Mouse (Mus musculus) midbrain, embryonic 15.5 days (tissue): Measurements from ENCODE around the gene Fnip2. TPM values are rescaled to one million over a fixed set of nuclear protein-coding genes. Genes with fewer than 3 reads are reported as not detected.

ENCODE experiments used
- ATAC-seq: fragments of 200-750 bp; cut with Nextera tagmentation; replicated peaks from 2 replicates; pipeline ENCODE4 v1.8.0; 2017; ENCODE audit warnings: moderate TSS enrichment
- H3K27ac ChIP-seq: fragments of 300-500 bp; sonication (generic); 2 replicates; pipeline ENCODE4 v1.5.1; 2015; ENCODE audit warnings: mild to moderate bottlenecking, inconsistent platforms
- H3K27me3 ChIP-seq: fragments of 300-500 bp; sonication (generic); replicated peaks from 2 replicates; pipeline ENCODE4 v1.6.1; 2015; ENCODE audit warnings: inconsistent platforms
- H3K36me3 ChIP-seq: fragments of 300-500 bp; sonication (generic); replicated peaks from 2 replicates; pipeline ENCODE4 v1.6.1; 2015; ENCODE audit warnings: inconsistent platforms
- H3K4me1 ChIP-seq: fragments of 300-500 bp; sonication (generic); 2 replicates; pipeline ENCODE4 v1.6.1; 2015; ENCODE audit warnings: inconsistent platforms
- H3K4me2 ChIP-seq: fragments of 300-500 bp; sonication (generic); 2 replicates; pipeline ENCODE4 v1.6.1; 2015; ENCODE audit warnings: inconsistent platforms, mild to moderate bottlenecking, moderate library complexity
- H3K4me3 ChIP-seq: fragments of 300-500 bp; sonication (generic); 2 replicates; pipeline ENCODE4 v1.5.1; 2015; ENCODE audit warnings: mild to moderate bottlenecking, inconsistent platforms
- H3K9ac ChIP-seq: fragments of 300-500 bp; sonication (generic); 2 replicates; pipeline ENCODE4 v1.6.1; 2015; ENCODE audit warnings: mild to moderate bottlenecking, inconsistent platforms
- H3K9me3 ChIP-seq: fragments of 300-500 bp; sonication (generic); 2 replicates; pipeline ENCODE4 v1.6.1; 2016; ENCODE audit warnings: inconsistent platforms
- WGBS: fragments of 180-500 bp; shearing (Covaris S2); methylation state at CpG from one replicate; pipeline ENCODE4 v1.1.7; 2015; ENCODE audit warnings: mixed read lengths; 5-methylcytosine and 5-hydroxymethylcytosine counted together
- polyA plus RNA-seq: library from polyadenylated mRNA; unstranded; fragments of >200 nt; fragmentation: Nextera tagmentation; extraction: Ambion mirVana; gene quantifications from 2 replicates; pipeline ENCODE4 v1.2.1, GENCODE M21; 2015

The Fnip2 gene
- polyA plus RNA-seq, 1 experiment from 2014 or later = 10.0 TPM

GRCm38 (mm10) chr3:79517884-79518591, 49.6 kb downstream of the Fnip2 start:
- Histone ChIP-seq H3K36me3 (no peaks in the 10 kb centered on the region), H3K4me3 (no peak overlapping the region), H3K4me1 (peaks cover 24% of the 10 kb centered on the region), H3K4me2 (no peak overlapping the region), H3K27ac (peak overlapping the region; percentile 60), H3K9ac (no peak overlapping the region), H3K27me3 (no peaks in the 10 kb centered on the region), H3K9me3 (no peaks in the 10 kb centered on the region)
- peak; percentile 70 for ATAC-seq
- WGBS = 51% methylated on average over 17 of the region's 17 CpGs

GRCm38 (mm10) chr3:79516958-79517357, 50.6 kb downstream of the Fnip2 start:
- H3K4me1 ChIP-seq = peaks cover 24% of the 10 kb centered on the region
- no peak overlapping the region for H3K4me3 ChIP-seq
- no peaks in the 10 kb centered on the region for H3K36me3 ChIP-seq
- H3K27ac ChIP-seq = no peak overlapping the region
- no peaks in the 10 kb centered on the region for H3K9me3 ChIP-seq
- no peak for ATAC-seq
- whole genome bisulfite sequencing = 91% methylated on average over 4 of the region's 4 CpGs
- H3K9ac ChIP-seq = no peak overlapping the region
- no peaks in the 10 kb centered on the region for H3K27me3 ChIP-seq
- no peak overlapping the region for H3K4me2 ChIP-seq

GRCm38 (mm10) chr3:79516099-79516920, 51.3 kb downstream of the Fnip2 start:
- WGBS = 60% methylated on average over 14 of the region's 14 CpGs
- H3K4me1 ChIP-seq = peaks cover 24% of the 10 kb centered on the region
- no peak overlapping the region for H3K27ac ChIP-seq
- H3K27me3 ChIP-seq = no peaks in the 10 kb centered on the region
- no peak overlapping the region for H3K9ac ChIP-seq
- ATAC-seq = no peak
- no peaks in the 10 kb centered on the region for H3K9me3 ChIP-seq
- H3K4me2 ChIP-seq = no peak overlapping the region; the same call in 1 of the 2 replicates
- H3K4me3 ChIP-seq = no peak overlapping the region
- no peaks in the 10 kb centered on the region for H3K36me3 ChIP-seq

GRCm38 (mm10) chr3:79514304-79514703, 53.3 kb downstream of the Fnip2 start:
- no peaks in the 10 kb centered on the region for H3K27me3 ChIP-seq
- ATAC-seq = no peak
- no peak overlapping the region for H3K4me2 ChIP-seq
- no peaks in the 10 kb centered on the region for H3K9me3 ChIP-seq
- no peak overlapping the region for H3K9ac ChIP-seq
- H3K27ac ChIP-seq = no peak overlapping the region
- H3K4me1 ChIP-seq = peaks cover 17% of the 10 kb centered on the region
- no peak overlapping the region for H3K4me3 ChIP-seq
- H3K36me3 ChIP-seq = no peaks in the 10 kb centered on the region
- WGBS = 95% methylated on average over 2 of the region's 2 CpGs

GRCm38 (mm10) chr3:79501166-79501728, 66.3 kb downstream of the Fnip2 start:
- Histone ChIP-seq H3K36me3 (no peaks in the 10 kb centered on the region), H3K4me1 (no peaks in the 10 kb centered on the region), H3K9me3 (no peaks in the 10 kb centered on the region), H3K4me3 (no peak overlapping the region), H3K27ac (no peak overlapping the region), H3K9ac (no peak overlapping the region), H3K4me2 (no peak overlapping the region), H3K27me3 (no peaks in the 10 kb centered on the region)
- WGBS = 60% methylated on average over 2 of the region's 2 CpGs
- ATAC-seq = no peak

- no peaks in the 10 kb centered on the region for H3K9me3 ChIP-seq
- H3K27me3 ChIP-seq = no peaks in the 10 kb centered on the region
- H3K36me3 ChIP-seq = 0 out of 2 replicates have a peak, but pooled peaks cover 3% of the 10 kb centered on the region
- H3K9ac ChIP-seq = no peak overlapping the region
- WGBS = 32% methylated on average over 10 of the region's 10 CpGs
- no peak overlapping the region for H3K27ac ChIP-seq
- no peaks in the 10 kb centered on the region for H3K4me1 ChIP-seq
- H3K4me2 ChIP-seq = no peak overlapping the region
- no peak overlapping the region for H3K4me3 ChIP-seq
- ATAC-seq = no peak
Observed at GRCm38 (mm10) chr3:79500279-79500678, 67.3 kb downstream of the Fnip2 start.

GRCm38 (mm10) chr3:79496668-79497067, 70.9 kb downstream of the Fnip2 start:
- no peak overlapping the region for H3K9ac ChIP-seq
- 0 out of 2 replicates have a peak, but pooled peaks have one; percentile 14 for ATAC-seq
- H3K4me1 ChIP-seq = no peaks in the 10 kb centered on the region
- H3K4me2 ChIP-seq = no peak overlapping the region
- no peaks in the 10 kb centered on the region for H3K27me3 ChIP-seq
- H3K36me3 ChIP-seq = 0 out of 2 replicates have a peak, but pooled peaks cover 3% of the 10 kb centered on the region
- 82% methylated on average over 6 of the region's 6 CpGs for WGBS
- H3K9me3 ChIP-seq = no peaks in the 10 kb centered on the region
- no peak overlapping the region for H3K27ac ChIP-seq
- H3K4me3 ChIP-seq = no peak overlapping the region

GRCm38 (mm10) chr3:79495151-79495550, 72.4 kb downstream of the Fnip2 start:
- Histone ChIP-seq H3K4me1 (no peaks in the 10 kb centered on the region), H3K4me3 (no peak overlapping the region), H3K36me3 (0 out of 2 replicates have a peak, but pooled peaks cover 3% of the 10 kb centered on the region), H3K4me2 (no peak overlapping the region), H3K27ac (no peak overlapping the region), H3K9me3 (no peaks in the 10 kb centered on the region), H3K9ac (no peak overlapping the region), H3K27me3 (no peaks in the 10 kb centered on the region)
- 70% methylated on average over 7 of the region's 7 CpGs for WGBS
- ATAC-seq = no peak

- 81% methylated on average over 8 of the region's 8 CpGs for WGBS
- Histone ChIP-seq H3K27ac (no peak overlapping the region), H3K4me3 (no peak overlapping the region), H3K9me3 (no peaks in the 10 kb centered on the region), H3K4me2 (no peak overlapping the region), H3K36me3 (0 out of 2 replicates have a peak, but pooled peaks cover 3% of the 10 kb centered on the region), H3K9ac (no peak overlapping the region), H3K27me3 (no peaks in the 10 kb centered on the region), H3K4me1 (no peaks in the 10 kb centered on the region)
- ATAC-seq = no peak
Observed at GRCm38 (mm10) chr3:79494028-79494427, 73.6 kb downstream of the Fnip2 start.

GRCm38 (mm10) chr3:79493064-79493463, 74.5 kb downstream of the Fnip2 start:
- Histone ChIP-seq H3K27ac (no peak overlapping the region), H3K9me3 (no peaks in the 10 kb centered on the region), H3K9ac (no peak overlapping the region), H3K4me3 (no peak overlapping the region), H3K4me1 (no peaks in the 10 kb centered on the region), H3K36me3 (peaks cover 4% of the 10 kb centered on the region; the same call in 1 of the 2 replicates), H3K27me3 (no peaks in the 10 kb centered on the region), H3K4me2 (no peak overlapping the region)
- ATAC-seq = no peak
- 97% methylated on average over 10 of the region's 10 CpGs for WGBS

- Histone ChIP-seq H3K9ac (no peak overlapping the region), H3K36me3 (peaks cover 11% of the 10 kb centered on the region; the same call in 1 of the 2 replicates), H3K9me3 (no peaks in the 10 kb centered on the region), H3K4me2 (no peak overlapping the region), H3K4me3 (no peak overlapping the region), H3K4me1 (no peaks in the 10 kb centered on the region), H3K27me3 (no peaks in the 10 kb centered on the region), H3K27ac (no peak overlapping the region)
- 96% methylated on average over 3 of the region's 3 CpGs for WGBS
- no peak for ATAC-seq
Observed at GRCm38 (mm10) chr3:79491614-79492013, 76.0 kb downstream of the Fnip2 start.

GRCm38 (mm10) chr3:79490102-79490501, 77.5 kb downstream of the Fnip2 start:
- H3K4me1 ChIP-seq = no peaks in the 10 kb centered on the region
- no peak for ATAC-seq
- no peaks in the 10 kb centered on the region for H3K27me3 ChIP-seq
- H3K9ac ChIP-seq = no peak overlapping the region
- H3K36me3 ChIP-seq = peaks cover 13% of the 10 kb centered on the region; the same call in 1 of the 2 replicates
- no peak overlapping the region for H3K4me2 ChIP-seq
- no peak overlapping the region for H3K4me3 ChIP-seq
- WGBS = 94% methylated on average over 5 of the region's 5 CpGs
- H3K27ac ChIP-seq = no peak overlapping the region
- no peaks in the 10 kb centered on the region for H3K9me3 ChIP-seq
